Mouse (Mus musculus): Measurements from ENCODE around the gene Nsmce4a.

DNA sequence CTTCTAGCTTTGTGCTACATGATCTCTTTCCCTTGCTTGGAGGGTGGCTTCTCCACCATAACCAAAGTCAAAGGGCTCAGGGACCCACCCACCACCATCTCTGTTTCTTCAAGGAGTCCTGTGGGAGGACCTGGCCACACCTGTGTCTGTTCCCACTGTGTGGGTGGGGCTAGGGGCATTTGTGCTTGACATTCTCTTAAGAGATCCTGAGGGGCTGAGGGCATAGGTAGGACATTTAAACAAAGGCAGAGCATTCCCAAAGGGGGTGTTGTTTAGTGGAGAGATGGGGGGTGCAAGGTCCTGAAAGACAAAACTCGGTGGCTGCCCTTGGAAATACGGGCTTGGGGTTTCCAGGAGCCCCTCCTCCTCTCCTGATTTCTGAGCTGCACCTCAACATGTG lies 27.6 kb upstream of the Nsmce4a start:
- TF ChIP-seq GATA1 (IDR thresholded peaks at IDR 0.05; ENCODE audit: borderline replicate concordance, low read length) (no peak), FLI1 (IDR thresholded peaks at IDR 0.05; ENCODE audit: low read length) (no peak)
